Mouse (Mus musculus): ENCODE data around the gene Zfp472. TPM values are rescaled to one million over a fixed set of nuclear protein-coding genes. Genes with fewer than 3 reads are reported as not detected.

The Zfp472 gene
- polyA plus RNA-seq (2014; fragmentation: Illumina TruSeq; extraction: RNeasy Lipid Tissue Mini Kit (QIAGEN cat#74804); ENCODE audit: insufficient read depth, low read depth, low replicate concordance), result 6.2 TPM

DNA sequence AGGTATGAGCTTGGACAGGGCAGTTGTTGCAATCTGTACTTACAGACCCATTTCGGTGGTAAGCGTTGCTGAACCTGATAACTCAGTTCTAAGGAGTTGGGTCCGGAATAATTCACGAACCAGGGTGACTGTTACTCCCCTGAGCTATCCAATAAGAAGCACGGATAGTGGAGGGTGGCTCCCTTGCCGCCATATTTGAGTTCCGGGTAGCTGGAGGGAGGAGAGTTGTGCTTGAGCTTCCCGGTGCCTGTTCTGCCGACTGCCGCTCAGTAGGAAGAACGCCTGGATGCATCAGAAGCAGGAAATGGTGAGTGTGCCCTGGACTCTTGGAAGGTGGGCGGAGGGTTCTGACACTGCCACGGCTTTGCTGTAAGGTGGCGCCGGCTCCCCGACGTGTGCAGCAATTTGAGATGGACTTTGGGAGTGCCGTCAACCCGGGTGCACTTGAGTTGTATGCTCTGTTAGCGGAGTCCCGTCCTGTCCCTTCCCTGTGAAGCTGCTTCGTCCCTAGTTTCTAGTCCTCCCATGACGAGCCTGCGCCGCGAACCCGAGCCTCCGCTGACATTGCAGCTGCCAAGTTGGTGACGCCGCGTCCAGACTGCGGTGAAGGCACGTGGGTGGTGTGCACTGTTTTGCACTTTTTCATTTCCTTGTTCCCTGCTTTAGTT, at the start of gene Zfp472:
Gene Zfp472 (plus strand): TSS at position 192 of the 668 bp plus-strand sequence.

DNA sequence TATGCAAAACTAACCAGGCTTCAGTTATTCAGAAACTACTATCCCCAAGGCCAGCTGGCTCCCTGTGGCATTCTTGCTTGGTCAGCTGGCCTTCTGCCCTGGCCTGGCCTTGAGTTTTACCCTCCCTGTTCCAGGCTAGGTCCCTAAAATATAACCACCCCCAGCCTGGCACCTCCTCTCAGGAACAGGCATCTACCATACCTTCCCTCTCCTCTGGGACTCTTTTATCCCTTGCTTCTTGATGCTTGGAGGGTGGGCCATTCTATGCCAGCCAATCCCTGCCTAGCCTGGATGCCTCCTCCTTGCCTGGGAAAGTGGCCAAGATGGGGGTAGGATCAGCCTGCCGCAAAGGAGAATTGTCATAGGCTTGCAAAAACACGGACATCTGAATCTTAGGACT, 48.5 kb upstream of the Zfp472 start, which contains the start of gene Cyp4f14:
Gene Cyp4f14 (minus strand): TSS at position 212 of the 400 bp plus-strand sequence.

DNA sequence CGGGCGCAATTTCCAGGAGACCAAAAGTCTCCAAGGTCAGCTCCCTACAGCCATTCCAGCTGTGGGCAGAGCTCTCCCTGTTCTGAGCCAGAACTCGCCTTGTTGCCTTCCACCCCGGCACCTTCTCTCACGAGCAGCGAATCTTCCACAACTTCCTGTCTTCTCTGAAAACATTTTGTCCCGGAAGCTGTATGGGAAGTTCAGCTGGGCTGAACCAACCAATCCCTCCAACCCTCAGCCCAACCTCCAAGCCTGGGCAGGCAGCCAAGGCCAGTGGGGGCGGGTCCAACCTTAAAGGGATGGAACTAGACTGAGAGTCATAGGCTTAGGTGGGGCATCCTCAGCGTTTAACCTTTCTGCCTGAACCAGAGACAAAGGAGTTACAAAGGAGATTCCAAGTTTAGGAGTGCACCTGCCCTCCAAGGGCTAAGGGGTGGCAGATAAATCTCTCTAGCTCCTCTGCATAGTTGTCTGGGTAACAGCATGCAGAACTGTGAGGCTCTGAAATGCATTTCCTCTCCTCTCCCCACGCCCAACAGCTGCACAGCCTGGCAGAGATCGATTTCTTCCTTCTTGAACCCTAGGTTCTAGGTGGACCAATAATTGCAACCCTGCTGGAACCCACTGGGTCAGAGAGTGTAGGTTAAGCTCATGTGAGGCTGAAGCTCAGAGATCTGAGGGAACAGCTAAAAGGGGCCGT, 18.2 kb upstream of the Zfp472 start, which contains the start of gene Cyp4f13:
Gene Cyp4f13 (minus strand): TSS at position 188 of the 700 bp plus-strand sequence.

DNA sequence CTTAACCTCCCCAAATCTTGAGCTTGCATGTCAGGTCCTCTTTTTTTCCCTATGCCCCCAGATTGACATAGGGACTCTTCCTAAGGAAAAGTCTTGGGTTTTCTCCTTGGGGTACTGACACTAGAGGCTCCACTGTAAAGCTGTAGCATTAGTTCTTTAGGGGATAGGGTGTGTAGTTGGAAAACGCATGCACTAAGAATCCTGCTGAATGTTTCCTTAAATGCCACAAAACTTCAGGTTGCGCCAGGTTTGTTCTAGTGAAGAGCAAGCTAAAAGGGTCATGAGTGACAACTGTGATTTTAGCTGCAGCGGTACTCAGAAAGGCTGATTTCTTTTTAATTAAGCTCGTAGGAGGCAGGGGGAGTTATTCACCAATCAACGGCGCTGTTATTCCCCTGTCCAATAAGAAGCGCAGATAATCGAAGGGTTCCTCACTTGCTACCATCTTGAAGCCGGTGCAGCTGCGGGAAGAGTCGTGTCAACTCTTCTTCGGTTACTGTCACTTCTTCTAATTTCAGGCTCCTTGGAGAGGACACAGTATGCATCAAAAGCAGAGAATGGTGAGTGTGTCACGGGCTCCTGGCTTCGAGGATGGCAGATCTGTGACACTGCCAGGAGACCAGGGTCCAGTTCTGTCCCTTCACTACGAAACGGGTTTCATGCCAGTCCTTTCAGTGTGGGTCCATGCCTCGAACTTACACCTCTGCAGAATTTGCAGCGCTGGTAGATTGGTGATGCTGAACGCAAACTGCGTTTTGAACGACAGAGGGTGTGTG, 27.3 kb downstream of the Zfp472 start, which contains the start of gene Zfp952:
Gene Zfp952 (plus strand): TSS at position 431 of the 776 bp plus-strand sequence.

Other genes with a start within 250 kb of the Zfp472 start
- 5.5 TPM for gene Zfp871, start 177.5 kb upstream of the Zfp472 start, polyA plus RNA-seq (2014; fragmentation: Illumina TruSeq; extraction: RNeasy Lipid Tissue Mini Kit (QIAGEN cat#74804); ENCODE audit: insufficient read depth, low read depth, low replicate concordance)
- gene Zfp811, start 155.9 kb upstream of the Zfp472 start, polyA plus RNA-seq (2014; fragmentation: Illumina TruSeq; extraction: RNeasy Lipid Tissue Mini Kit (QIAGEN cat#74804); ENCODE audit: insufficient read depth, low read depth, low replicate concordance), result 0.34 TPM
- gene Zfp799, start 135.6 kb upstream of the Zfp472 start, polyA plus RNA-seq (2014; fragmentation: Illumina TruSeq; extraction: RNeasy Lipid Tissue Mini Kit (QIAGEN cat#74804); ENCODE audit: insufficient read depth, low read depth, low replicate concordance), result 1.4 TPM
- 2.5 TPM for gene Zfp870, start 74.2 kb upstream of the Zfp472 start, polyA plus RNA-seq (2014; fragmentation: Illumina TruSeq; extraction: RNeasy Lipid Tissue Mini Kit (QIAGEN cat#74804); ENCODE audit: insufficient read depth, low read depth, low replicate concordance)
- not detected for gene Cyp4f14, start 48.5 kb upstream of the Zfp472 start, polyA plus RNA-seq (2014; fragmentation: Illumina TruSeq; extraction: RNeasy Lipid Tissue Mini Kit (QIAGEN cat#74804); ENCODE audit: insufficient read depth, low read depth, low replicate concordance)
- gene Cyp4f13, start 18.4 kb upstream of the Zfp472 start, polyA plus RNA-seq (2014; fragmentation: Illumina TruSeq; extraction: RNeasy Lipid Tissue Mini Kit (QIAGEN cat#74804); ENCODE audit: insufficient read depth, low read depth, low replicate concordance), result 21.3 TPM
- gene Zfp952, start 27.3 kb downstream of the Zfp472 start, polyA plus RNA-seq (2014; fragmentation: Illumina TruSeq; extraction: RNeasy Lipid Tissue Mini Kit (QIAGEN cat#74804); ENCODE audit: insufficient read depth, low read depth, low replicate concordance), result 7.3 TPM
- 4.0 TPM for gene Zfp763, start 67.6 kb downstream of the Zfp472 start, polyA plus RNA-seq (2014; fragmentation: Illumina TruSeq; extraction: RNeasy Lipid Tissue Mini Kit (QIAGEN cat#74804); ENCODE audit: insufficient read depth, low read depth, low replicate concordance)
- not detected for gene 4921501E09Rik, start 102.2 kb downstream of the Zfp472 start, polyA plus RNA-seq (2014; fragmentation: Illumina TruSeq; extraction: RNeasy Lipid Tissue Mini Kit (QIAGEN cat#74804); ENCODE audit: insufficient read depth, low read depth, low replicate concordance)
- 3.2 TPM for gene Zfp563, start 123.5 kb downstream of the Zfp472 start, polyA plus RNA-seq (2014; fragmentation: Illumina TruSeq; extraction: RNeasy Lipid Tissue Mini Kit (QIAGEN cat#74804); ENCODE audit: insufficient read depth, low read depth, low replicate concordance)
- not detected for gene Morc2b, start 173.9 kb downstream of the Zfp472 start, polyA plus RNA-seq (2014; fragmentation: Illumina TruSeq; extraction: RNeasy Lipid Tissue Mini Kit (QIAGEN cat#74804); ENCODE audit: insufficient read depth, low read depth, low replicate concordance)
- gene Olfr55, start 202.6 kb downstream of the Zfp472 start, polyA plus RNA-seq (2014; fragmentation: Illumina TruSeq; extraction: RNeasy Lipid Tissue Mini Kit (QIAGEN cat#74804); ENCODE audit: insufficient read depth, low read depth, low replicate concordance), result not detected
- gene Olfr239, start 225.5 kb downstream of the Zfp472 start, polyA plus RNA-seq (2014; fragmentation: Illumina TruSeq; extraction: RNeasy Lipid Tissue Mini Kit (QIAGEN cat#74804); ENCODE audit: insufficient read depth, low read depth, low replicate concordance), result not detected